Mouse (Mus musculus) adrenal gland, postnatal 4 days (tissue): ENCODE results near the gene Osbpl9. TPM values are rescaled to one million over a fixed set of nuclear protein-coding genes. Genes with fewer than 3 reads are reported as not detected.
A peak's percentile ranks its signal among the peaks of the same experiment; 100 is the strongest.

Source experiments
- DNase-seq, 2 experiments: peaks; one replicate each; pipeline ENCODE4 v3.0.0; 2021 to 2022; ENCODE audit warnings: low spot score in 2 of 2, mixed read lengths in 2 of 2
- microRNA-seq: library from miRNA; unstranded; fragments of <30 nt; microRNA quantifications from one replicate; pipeline ENCODE4 v1.2.0, GENCODE M21; 2021
- total RNA-seq, 2 experiments: library from RNA; stranded (reverse); gene quantifications; 2 replicates each; pipeline ENCODE4 v1.2.3; 2021

Gene Osbpl9
- total RNA-seq, 2 experiments from 2014 or later: 116 to 120 TPM

- no peak for DNase-seq
Observed at GRCm38 (mm10) chr4:109052282-109052681, 149.8 kb downstream of the Osbpl9 start.

- no peak for DNase-seq
Observed at GRCm38 (mm10) chr4:109048258-109048657, 153.8 kb downstream of the Osbpl9 start.

- no peak for DNase-seq
Observed at GRCm38 (mm10) chr4:109043756-109044155, 158.3 kb downstream of the Osbpl9 start.

- no peak for DNase-seq
Observed at GRCm38 (mm10) chr4:109043294-109043693, 158.8 kb downstream of the Osbpl9 start.

GRCm38 (mm10) chr4:109042739-109043138, 159.3 kb downstream of the Osbpl9 start:
- no peak for DNase-seq

GRCm38 (mm10) chr4:109036327-109036726, 165.7 kb downstream of the Osbpl9 start:
- DNase-seq: peak in 1 of 2 experiments; percentile 43

GRCm38 (mm10) chr4:109030266-109030665, 171.8 kb downstream of the Osbpl9 start:
- DNase-seq: no peak

- no peak for DNase-seq
Observed at GRCm38 (mm10) chr4:109029857-109030256, 172.2 kb downstream of the Osbpl9 start.

- no peak for DNase-seq
Observed at GRCm38 (mm10) chr4:109026543-109026942, 175.5 kb downstream of the Osbpl9 start.

- no peak for DNase-seq
Observed at GRCm38 (mm10) chr4:109025061-109025460, 177.0 kb downstream of the Osbpl9 start.

- no peak for DNase-seq
Observed at GRCm38 (mm10) chr4:109021976-109022375, 180.1 kb downstream of the Osbpl9 start.

- DNase-seq: no peak
Observed at GRCm38 (mm10) chr4:109019301-109019700, 182.8 kb downstream of the Osbpl9 start.

- no peak for DNase-seq
Observed at GRCm38 (mm10) chr4:109017441-109017840, 184.6 kb downstream of the Osbpl9 start.

GRCm38 (mm10) chr4:109014091-109014490, 188.0 kb downstream of the Osbpl9 start:
- no peak for DNase-seq

Small RNAs within 50 kb of the gene (microRNA-seq; reads per million reads assigned to microRNA genes)
- gene Mir761: not detected

Other genes with a start within 250 kb of the Osbpl9 start
- gene Nrd1, start 201.6 kb downstream of the Osbpl9 start, total RNA-seq: 100 to 1,000 TPM; 112 to 117 TPM
- under 1 TPM; 0.62 to 0.76 TPM for gene Calr4, start 32.2 kb upstream of the Osbpl9 start, total RNA-seq
- gene Eps15, start 78.0 kb upstream of the Osbpl9 start, total RNA-seq: 10 to 100 TPM; 71.2 to 79.8 TPM
- 10 to 100 TPM; 10.9 to 11.0 TPM for gene Ttc39a, start 204.4 kb upstream of the Osbpl9 start, total RNA-seq